Mouse (Mus musculus) erythroblast, adult 5-6 weeks (primary cell): Measurements from ENCODE around the gene Pnpla1. TPM values are rescaled to one million over a fixed set of nuclear protein-coding genes. Genes with fewer than 3 reads are reported as not detected.

ENCODE experiments used
- ATAC-seq: replicated peaks from 2 replicates; pipeline ENCODE4 v1.8.0; 2016; ENCODE audit warnings: moderate number of reproducible peaks, mild to moderate bottlenecking, moderate TSS enrichment, inconsistent platforms; ENCODE audit not compliant: poor library complexity, low FRiP score, severe bottlenecking
- total RNA-seq, 2 experiments: library from RNA; stranded (forward) in 1 of 2; stranded (reverse) in 1 of 2; fragments of 150-400 nt in 1 of 2; fragments of 200-764, 138-1000 nt in 1 of 2; gene quantifications; 2 replicates each; pipeline versions ENCODE4 v1.2.3 to v1.2.4; 2015 to 2017; ENCODE audit warnings: low replicate concordance in 2 of 2

The Pnpla1 gene
- total RNA-seq, 2 experiments from 2014 or later = 0.19 to 0.68 TPM

DNA sequence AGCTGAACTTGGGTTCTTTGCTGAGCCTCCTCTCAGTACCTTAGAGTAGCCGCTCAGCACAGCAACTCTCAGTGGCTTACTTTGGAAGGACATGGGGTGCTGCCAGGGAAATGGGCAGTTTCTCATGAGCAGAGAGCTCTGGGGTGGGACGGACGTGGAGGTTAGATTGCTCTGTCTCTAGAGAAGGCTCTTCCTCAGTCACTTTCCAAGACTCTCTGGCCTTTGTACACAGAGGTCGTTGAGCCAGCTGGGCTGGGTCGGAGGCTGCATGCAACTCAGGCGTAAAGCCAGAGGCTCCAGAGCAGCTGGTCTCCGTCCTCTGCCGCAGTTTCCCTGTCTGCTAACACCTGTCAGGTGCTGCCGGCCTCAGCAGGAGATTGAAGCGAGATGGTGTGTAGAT lies 23.5 kb upstream of the Pnpla1 start:
- ATAC-seq = no peak

DNA sequence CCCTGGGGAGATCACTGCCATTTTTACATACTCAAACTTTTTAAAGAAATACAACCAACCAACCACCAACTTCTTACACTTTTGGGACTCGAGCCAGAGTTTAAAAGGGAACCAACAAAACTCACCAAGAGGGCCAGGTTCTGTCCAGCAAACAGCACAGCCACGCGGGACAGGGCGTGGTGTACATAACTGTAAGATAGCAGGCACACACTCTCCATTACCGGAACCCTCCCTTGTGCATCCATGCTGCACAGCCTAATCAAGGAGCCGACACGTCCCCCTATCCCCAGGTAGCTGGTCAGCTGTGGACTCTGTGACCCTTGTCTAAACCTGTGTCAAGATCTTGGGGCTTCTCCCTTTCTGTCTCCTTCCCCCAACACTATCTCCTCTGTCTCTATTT lies 20.4 kb upstream of the Pnpla1 start:
- ATAC-seq = 0 out of 2 replicates have a peak, but pooled peaks have one; percentile 5

DNA sequence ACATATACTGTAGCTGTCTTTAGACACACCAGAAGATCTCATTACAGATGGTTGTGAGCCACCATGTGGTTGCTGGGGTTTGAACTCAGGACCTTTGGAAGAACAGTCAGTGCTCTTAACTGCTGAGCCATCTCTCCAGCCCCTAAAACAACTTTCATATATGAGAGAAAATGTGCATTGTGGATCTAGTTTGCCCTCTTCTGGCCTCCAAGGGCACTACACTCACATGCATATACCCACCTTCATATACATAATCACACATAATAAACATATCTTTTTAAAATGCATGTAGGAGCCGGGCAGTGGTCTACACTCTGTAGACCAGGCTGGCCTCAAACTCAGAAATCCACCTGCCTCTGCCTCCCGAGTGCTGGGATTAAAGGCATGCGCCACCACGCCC lies 16.3 kb upstream of the Pnpla1 start:
- peak; percentile 48 for ATAC-seq

DNA sequence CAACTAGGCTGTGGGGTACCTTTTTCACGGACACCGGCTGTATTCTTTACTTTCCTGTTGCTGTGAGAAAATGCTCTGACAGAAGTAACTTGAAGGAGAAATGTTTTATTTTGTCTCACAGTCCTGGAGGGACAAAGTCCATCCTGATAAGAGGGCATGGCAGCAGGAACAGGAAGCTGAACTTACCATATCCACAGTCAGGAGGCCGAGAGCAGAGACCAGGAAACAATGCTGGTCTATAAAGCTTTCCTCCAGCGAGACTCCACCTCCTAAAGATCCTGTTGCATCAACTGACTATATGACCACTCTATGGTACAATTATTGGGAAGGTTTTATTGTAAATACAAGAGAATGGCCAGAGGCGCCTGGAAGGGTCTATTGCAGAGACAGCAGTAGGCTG lies 14.5 kb upstream of the Pnpla1 start:
- no peak for ATAC-seq

DNA sequence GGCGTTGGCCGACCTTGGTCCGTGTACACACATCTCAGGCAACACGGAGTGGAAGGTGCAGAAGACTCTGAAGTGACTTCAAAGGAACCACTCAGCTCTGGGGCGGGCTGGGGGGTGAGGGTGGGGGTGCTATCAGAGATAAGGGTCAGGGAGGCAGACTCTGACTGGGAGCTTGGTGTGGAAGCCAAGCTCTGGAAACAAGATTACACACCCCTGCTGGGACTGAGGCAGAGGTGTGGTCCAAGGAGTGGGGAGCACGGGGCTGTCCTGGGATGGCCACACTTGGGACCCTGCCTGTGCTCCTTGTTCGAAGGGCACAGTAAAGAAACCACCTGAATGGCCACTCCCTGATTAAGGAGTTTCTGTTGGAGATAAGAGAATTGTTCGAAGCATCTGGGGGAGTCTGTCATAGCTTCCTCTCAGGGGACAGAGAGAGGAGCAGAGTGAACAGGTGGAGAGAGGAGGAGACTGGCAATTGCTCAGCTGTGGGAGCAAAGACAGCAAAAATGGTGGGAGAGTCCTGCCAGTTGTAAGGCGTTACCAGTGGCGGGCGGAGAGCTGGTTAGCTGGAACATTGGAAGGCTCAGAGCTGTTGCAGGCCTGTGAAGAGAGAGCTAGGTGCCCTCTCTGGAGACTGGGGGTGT lies 11.1 kb upstream of the Pnpla1 start:
- no peak for ATAC-seq

DNA sequence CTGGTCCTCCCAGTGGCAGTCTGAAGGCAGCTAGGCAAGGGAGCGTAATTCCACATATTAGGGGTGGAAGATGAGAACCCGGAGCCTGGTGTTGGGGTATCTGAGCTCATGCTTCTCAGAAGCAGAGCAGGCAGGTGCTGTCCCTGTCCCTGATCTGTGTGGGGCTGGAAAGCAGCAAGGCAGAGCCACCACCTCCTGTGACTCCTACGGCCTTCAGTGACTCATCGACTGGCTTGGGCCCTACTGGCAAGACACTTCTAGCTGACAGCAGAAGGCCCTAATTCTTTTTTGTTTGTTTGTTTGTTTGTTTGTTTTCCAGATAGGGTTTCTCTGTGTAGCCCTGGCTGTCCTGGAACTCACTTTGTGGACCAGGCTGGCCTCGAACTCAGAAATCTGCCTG lies 7.7 kb upstream of the Pnpla1 start:
- ATAC-seq = no peak

DNA sequence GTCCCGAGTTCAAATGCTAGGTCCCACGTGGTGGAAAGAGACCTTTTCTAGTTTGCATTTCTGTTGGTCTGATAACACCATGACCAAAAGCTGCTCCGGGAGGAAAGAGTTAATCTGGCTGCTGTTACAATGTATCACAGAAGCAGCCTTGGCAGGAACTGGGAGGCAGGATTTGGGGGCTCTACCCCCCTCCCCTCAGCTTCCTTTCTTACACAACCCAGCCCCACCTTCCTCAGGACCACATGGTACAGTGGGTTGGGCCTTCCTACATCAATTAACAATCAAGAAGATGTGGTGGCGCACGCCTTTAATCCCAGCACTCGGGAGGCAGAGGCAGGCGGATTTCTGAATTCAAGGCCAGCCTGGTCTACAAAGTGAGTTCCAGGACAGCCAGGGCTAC lies 3.8 kb upstream of the Pnpla1 start:
- no peak for ATAC-seq

DNA sequence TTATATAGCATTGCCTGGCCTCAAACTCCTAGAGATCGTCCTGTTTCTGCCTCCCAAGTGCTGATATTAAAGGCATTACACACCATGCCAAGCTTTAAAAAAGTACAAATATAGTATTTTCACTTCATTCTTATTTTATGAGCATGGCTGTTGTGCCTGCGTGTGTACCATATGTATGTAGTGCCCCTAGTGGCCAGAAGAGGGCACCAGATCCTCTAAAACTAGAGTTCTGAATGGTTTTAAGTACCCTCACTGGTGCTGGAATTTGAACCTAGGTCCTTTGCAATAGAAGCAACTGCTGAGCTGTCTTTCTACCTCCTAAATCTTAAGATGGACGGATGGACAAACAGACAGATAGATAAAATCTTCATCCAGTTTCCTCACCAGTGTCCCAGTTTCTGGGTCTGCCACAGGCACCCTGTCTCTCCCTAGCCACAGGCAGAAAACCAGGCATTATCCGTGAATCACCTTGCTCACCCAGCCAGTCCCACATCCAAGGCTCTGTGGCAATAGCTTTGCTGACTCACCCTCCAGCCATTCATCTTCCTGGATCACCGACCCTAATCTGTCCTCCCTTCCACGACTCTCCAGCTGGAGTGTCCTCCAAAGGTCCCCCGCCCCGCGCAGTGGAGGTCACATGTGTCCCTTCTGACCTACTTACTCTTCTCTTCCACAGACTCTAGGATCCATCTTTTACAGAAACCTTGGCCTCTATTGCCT lies 2.9 kb upstream of the Pnpla1 start:
- peak; percentile 88 for ATAC-seq

DNA sequence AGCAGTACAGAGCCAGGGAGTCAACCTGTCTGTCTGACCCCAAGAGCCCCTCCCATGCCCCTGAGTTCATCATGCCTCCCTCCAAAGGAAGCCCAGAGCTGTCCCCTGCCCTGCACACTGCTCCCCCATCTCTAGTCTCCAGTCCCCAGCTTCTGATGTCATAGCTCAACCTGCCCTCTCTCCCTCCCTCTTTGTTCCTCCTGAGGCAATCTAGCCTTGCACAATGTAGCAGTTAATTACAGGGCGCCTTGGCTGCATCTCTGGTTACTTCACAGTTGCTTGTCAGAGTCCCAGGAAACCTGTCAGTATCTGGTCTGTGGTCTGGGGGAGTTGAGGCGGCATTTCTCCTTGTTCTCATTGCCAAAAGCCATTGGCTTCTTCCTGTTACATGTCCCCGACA lies 2.2 kb upstream of the Pnpla1 start:
- ATAC-seq = no peak

DNA sequence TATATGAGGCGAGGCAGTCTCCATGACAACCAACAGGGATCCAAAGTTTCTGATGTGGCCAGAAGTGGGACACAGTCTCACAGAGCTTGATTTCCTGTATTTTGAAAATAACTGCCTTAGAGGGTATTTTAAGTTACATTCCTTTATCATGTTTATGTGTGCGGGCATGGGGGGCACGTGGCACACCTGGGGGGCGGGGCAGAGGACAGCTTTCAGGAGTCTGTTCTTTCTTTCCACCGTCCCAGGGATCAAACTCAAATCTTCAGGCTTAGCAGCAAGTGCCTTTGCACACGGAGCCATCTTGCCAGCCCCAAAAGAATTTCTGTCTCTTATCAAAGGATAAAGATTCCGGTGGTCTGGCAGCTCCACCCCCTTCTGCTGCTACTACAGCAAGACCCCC lies 5.7 kb downstream of the Pnpla1 start:
- ATAC-seq = no peak

DNA sequence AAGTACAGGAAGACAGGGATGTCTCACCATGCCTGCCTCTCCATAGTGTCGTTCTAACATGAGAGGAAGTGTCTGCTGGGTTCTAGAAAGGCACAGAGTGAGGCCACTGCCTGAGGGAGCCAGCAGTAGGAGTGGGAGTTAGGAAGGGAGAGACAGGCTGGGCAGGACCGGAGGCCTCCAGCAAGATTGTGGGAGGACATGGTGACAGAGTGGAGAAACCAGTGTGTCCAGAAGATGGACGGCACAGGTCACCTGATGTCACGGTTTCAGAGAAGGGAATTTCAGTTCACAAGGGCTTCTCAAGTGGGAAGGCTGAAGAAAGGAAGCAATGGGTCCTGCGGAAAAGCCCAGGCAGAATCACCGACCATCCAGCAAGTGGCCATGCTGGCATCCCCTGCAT lies 6.3 kb downstream of the Pnpla1 start:
- no peak for ATAC-seq

DNA sequence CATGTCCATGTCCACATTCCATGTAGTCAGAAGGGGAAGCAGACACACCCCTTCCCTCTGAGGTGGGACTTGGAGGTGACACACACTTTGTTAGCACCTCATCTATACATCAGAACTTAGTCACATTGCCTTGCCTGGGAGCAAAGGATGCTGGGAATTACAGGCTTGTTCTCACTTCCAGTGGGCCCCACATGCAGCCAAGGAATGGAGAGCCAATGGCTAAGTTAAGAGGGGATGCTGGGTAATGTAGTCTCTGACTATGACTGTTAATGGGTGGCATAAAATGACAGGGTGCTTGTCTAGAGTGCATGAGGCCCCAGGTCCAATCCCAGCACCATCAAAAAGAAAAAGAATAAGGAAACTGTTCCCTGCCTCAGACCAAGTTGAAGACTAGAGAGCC lies 8.7 kb downstream of the Pnpla1 start:
- ATAC-seq = no peak

DNA sequence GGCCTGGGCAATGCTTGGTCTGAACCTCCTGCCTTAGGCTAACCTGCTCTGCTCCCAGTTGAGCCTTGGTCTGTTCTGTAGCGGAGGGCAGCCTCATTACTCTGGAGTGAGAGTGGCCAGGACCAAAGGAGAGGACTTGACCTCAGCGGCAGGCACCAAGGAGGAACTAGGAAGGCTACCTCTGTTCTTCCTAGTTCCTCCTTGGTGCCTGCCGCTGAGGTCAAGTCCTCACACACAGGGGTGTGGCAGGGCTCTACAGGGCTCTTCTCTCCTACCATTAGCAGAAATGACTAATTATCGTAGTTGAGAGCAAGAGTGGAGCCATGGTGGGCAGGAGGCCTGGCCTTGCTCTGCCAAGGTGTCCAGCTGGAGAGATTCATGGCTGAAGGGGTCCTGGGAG lies 9.2 kb downstream of the Pnpla1 start:
- ATAC-seq = no peak

DNA sequence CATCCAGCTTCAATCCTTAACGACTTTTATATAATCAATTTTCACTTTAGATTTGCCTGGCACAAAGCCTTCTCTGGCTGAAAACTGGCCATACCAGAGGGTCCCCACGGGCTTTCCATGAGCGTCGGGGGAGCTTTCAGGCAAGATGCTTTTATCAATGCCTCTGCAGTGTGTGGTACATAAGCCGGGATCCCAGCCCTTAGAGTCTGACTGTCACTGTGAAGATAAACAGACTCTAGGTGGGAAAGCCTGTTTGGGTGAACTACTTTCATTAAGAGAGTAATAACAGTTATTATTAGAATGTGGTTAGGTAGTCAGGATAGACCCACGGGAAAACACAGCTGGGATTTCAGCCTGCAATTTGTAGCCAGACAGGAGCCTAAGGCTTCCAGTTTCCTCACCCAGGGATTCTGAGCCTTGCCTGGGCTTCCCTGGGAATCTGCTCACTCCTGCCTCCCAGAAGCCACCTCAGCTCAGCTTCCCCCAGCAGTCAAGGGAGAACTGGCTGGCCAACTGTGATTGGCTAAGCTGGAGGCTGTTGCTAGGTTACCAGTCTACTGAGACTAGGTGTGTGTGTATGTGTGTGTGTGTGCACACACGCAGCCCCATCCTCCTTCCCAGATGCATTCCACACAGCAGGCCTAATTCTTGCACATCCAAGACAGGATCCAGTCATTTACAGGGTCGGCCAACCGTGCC lies 11.3 kb downstream of the Pnpla1 start:
- ATAC-seq = no peak

DNA sequence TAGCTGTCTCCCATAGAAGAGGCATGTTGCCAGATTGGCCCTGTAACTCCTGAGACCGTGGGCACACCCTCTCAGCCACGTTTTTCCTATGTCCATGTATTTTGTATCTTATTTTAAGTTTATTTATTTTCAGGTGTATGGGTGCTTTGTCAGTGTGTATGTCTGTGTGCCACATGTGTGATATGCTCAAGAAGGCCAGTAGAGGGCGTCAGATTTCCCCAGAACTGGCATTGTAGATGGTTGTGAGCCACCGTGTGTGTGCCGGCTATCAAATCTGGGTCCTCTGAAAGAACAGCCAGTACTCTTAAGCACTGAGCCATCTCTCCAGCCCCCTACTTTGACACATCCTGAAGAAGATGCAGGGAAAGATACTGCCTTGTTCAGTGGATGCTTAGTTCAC lies 12.2 kb downstream of the Pnpla1 start:
- no peak for ATAC-seq

DNA sequence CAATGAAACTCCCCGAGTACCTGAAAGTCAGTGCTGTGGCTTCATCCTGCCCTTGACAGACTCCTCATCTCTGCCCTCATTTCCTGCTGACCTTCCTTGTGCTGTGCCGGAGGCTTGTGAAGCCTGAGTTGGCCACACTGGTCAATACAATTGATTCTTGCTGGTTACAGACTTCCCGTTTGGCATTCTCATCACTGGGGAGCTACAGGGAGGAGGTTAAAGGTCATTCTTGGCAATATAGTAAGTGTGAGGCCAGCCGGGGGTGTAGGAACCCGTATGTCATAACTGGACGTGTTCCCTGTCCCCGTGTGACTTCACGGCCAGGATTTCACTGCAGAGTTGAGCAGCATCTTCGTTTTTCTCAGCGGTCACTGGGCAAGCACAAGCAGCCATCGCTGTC lies 13.6 kb downstream of the Pnpla1 start:
- no peak for ATAC-seq

DNA sequence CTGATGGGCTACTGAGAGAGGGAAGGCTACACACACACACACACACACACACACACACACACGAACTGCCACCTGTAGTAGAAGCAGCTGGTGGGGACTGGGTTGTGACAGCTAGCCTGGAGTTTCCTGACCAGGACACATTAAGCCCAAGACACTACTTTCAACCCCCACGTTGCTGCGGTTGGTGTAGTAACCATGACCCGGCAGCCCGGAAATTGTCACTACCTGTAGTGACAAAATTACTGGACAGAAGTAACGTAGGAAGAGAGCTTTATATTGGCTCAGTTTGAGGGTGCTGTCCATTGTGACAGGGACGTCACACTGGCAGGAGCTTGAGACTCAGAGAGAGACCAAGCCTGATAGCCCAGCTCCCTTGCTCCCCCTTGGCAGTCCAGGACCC lies 14.1 kb downstream of the Pnpla1 start:
- no peak for ATAC-seq

DNA sequence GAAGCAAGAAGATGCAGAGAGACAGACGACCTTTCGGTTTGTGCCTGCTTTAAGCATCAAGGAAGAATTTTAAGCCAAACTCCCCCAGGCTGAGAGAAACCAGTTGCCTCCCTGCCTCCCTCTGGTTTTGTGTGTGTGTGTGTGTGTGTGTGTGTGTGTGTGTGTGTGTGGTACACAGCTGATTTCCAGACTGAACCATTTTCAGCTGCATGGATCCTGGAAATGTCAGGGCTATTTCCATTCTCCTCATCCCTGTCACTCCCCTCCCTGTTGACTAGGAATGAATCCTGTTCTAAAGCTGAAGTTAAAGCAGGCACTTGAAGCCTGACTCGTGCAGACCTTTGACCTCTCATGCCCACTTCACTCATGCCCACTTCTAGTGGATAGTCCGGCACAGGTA lies 16.0 kb downstream of the Pnpla1 start:
- ATAC-seq = no peak

DNA sequence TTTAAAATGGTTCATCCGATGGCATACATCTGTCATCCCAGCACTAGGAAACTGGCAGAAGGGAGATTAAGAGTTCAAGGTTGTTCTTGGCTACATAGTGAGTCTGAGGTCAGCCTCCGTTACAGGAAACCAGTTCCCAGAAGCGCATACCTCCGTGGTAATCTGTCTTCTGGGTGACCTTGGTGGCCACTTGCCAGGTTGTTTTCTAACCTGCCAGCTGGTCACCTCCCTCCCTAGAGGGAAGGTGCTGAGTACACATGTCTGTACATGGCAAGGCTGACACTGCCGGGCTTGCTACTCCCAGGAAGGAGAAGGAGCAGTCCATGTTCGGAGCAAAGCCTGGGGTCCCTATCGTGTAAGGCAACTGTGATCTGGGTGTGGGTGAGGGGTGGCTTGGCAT lies 16.6 kb downstream of the Pnpla1 start:
- no peak for ATAC-seq

DNA sequence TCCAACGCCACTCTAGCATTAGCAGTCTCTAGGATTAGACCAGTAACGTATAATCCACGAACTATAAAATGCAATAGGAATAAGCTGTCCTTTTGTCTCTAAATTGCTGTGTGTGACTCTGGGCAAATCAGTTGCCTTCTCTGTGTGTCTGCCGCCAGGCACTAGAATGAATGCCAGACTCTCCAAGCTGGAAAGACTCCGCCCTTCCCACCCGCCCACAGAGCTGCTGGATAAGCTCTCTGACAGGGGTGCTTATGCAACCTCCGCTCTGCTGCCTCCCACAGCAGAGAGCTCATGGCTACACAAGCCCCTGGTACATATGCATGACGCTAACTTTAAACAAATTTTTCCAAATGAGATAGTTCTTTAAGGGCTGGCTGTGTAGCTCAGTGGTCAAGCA lies 17.1 kb downstream of the Pnpla1 start:
- no peak for ATAC-seq

DNA sequence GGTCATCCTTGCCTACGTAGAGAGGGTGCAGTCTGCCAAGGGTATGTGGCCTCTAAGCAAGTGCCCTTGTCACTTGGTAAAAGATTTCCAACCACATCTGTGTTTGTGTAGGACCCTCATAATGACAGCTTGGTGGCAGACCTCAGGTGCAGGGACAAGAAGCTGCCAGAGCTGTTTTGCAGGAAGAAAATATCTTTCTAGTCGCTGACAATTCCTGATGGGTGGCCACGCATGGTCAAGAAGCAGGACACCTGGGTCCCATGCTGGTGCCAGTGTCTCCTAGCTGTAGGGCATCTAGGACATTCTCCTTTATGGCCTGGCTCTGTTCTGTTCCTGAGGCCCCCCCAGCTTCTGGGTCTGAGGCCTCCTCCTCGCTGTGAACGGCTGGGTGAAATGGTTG lies 18.1 kb downstream of the Pnpla1 start:
- no peak for ATAC-seq
